Mouse (Mus musculus) stomach, embryonic 14.5 days (tissue): Measurements from ENCODE around the gene Isl1. TPM values are rescaled to one million over a fixed set of nuclear protein-coding genes. Genes with fewer than 3 reads are reported as not detected.

Experiments
- ATAC-seq: fragments of 200-750 bp; cut with Nextera tagmentation; 2 replicates; pipeline ENCODE4 v1.8.0; 2017; ENCODE audit warnings: low read depth, moderate TSS enrichment; ENCODE audit not compliant: insufficient number of reproducible peaks, insufficient read depth, low FRiP score
- H3K27ac ChIP-seq: fragments of 300-500 bp; sonication (generic); 2 replicates; pipeline ENCODE4 v1.5.1; 2014; ENCODE audit warnings: mild to moderate bottlenecking, low read length, moderate library complexity, mixed read lengths
- H3K27me3 ChIP-seq: fragments of 300-500 bp; sonication (generic); 2 replicates; pipeline ENCODE4 v1.6.1; 2014; ENCODE audit warnings: low read length, control low read depth, mixed read lengths; ENCODE audit not compliant: control insufficient read depth, insufficient read depth
- H3K36me3 ChIP-seq: fragments of 300-500 bp; sonication (generic); 2 replicates; pipeline ENCODE4 v1.6.1; 2014; ENCODE audit warnings: mild to moderate bottlenecking, control low read depth, low read length, moderate library complexity, mixed read lengths; ENCODE audit not compliant: control insufficient read depth, insufficient read depth
- H3K4me1 ChIP-seq: fragments of 300-500 bp; sonication (generic); 2 replicates; pipeline ENCODE4 v1.6.1; 2014; ENCODE audit warnings: low read length, control low read depth, mixed read lengths; ENCODE audit not compliant: control insufficient read depth, insufficient read depth
- H3K4me2 ChIP-seq: fragments of 300-500 bp; sonication (generic); replicated peaks from 2 replicates; pipeline ENCODE4 v1.6.1; 2014; ENCODE audit warnings: low read depth, low read length, control low read depth
- H3K4me3 ChIP-seq: fragments of 300-500 bp; sonication (generic); 2 replicates; pipeline ENCODE4 v1.5.1; 2014; ENCODE audit warnings: low read depth, low read length, control low read depth
- H3K9ac ChIP-seq: fragments of 300-500 bp; sonication (generic); replicated peaks from 2 replicates; pipeline ENCODE4 v1.6.1; 2014; ENCODE audit warnings: low read depth, mild to moderate bottlenecking, control low read depth, low read length, moderate library complexity, mixed read lengths
- H3K9me3 ChIP-seq: fragments of 300-500 bp; sonication (generic); 2 replicates; pipeline ENCODE4 v1.6.1; 2016; ENCODE audit warnings: low read depth, low read length, control low read depth; ENCODE audit not compliant: control insufficient read depth
- whole genome bisulfite sequencing: fragments of 180-500 bp; shearing (Covaris S2); extraction: QIAGEN DNeasy Blood & Tissue Kit; methylation state at CpG from one replicate; pipeline ENCODE4 v1.1.7; 2014; 5-methylcytosine and 5-hydroxymethylcytosine counted together
- polyA plus RNA-seq: library from polyadenylated mRNA; unstranded; fragments of >200 nt; fragmentation: Nextera tagmentation; extraction: Ambion mirVana; gene quantifications from 2 replicates; pipeline ENCODE4 v1.2.1, GENCODE M21; 2014

Gene Isl1
- polyA plus RNA-seq, 1 experiment from 2014 or later = 54.2 TPM

GRCm38 (mm10) chr13:116279207-116279772 lies 30.2 kb downstream of the Isl1 start:
- H3K4me2 ChIP-seq = no peak overlapping the region
- no peak overlapping the region for H3K27ac ChIP-seq
- H3K36me3 ChIP-seq = no peaks in the 10 kb centered on the region
- H3K27me3 ChIP-seq = no peaks in the 10 kb centered on the region
- ATAC-seq = no peak
- no peaks in the 10 kb centered on the region for H3K9me3 ChIP-seq
- H3K9ac ChIP-seq = no peak overlapping the region
- WGBS = 40% methylated on average over 9 of the region's 9 CpGs
- H3K4me3 ChIP-seq = no peak overlapping the region
- no peaks in the 10 kb centered on the region for H3K4me1 ChIP-seq
